Comparison of ENCODE assay signal across 19 mouse cellular contexts in the genomic region with DNA sequence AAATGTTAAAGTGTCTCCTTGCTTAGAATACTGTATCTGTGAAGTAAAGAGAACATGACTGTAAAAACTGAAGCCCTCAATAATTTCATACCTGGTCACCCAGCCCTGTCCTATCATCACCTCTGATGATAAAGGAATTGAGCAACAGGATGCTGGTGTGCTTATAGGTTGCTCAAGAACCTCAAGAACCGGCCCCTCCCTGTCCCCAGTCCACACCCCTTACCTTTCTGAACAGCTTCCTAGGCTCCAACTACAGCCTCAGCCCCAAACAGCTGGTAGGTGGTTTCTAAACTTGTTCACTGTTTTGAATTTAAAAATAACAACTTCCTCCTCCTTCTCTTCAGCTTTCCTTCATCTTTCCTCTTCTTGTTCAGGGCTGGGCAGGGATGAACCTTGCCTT.
A peak's percentile ranks its signal among the peaks of the same experiment; 100 is the strongest.
DNase-seq lines count a peak whose midpoint lies in the region; ATAC-seq lines count a peak whose summit lies in the region.
"Had no signal": no experiment of that assay in that cellular context is flagged by ENCODE, and none has a peak within 500 bp of the region (broad histone marks: within the 10 kb centered on the region; RNA-seq: fewer than 3 reads in every experiment).

No protein-coding gene starts in this region.

- peak; percentile 68 for ATAC-seq in frontal cortex, adult (ENCODE audit: low TSS enrichment)
- ATAC-seq: CD4-positive, CD25-positive, alpha-beta regulatory T cell, adult 4 months; forebrain, embryonic 13.5 days; forebrain, embryonic 15.5 days; forebrain, postnatal 0 days; Patski had no signal

- DNase-seq in frontal cortex, postnatal 10 days (ENCODE audit: low spot score in 2 of 2) = no peak
- peak; percentile 13 for DNase-seq in right cerebral cortex, adult 18-20 months
- no peak for DNase-seq in right cerebral cortex, postnatal 10 days (ENCODE audit: low spot score in 2 of 2)
- DNase-seq in T-cell, adult 2 months (ENCODE audit: low spot score) = no peak
- DNase-seq: adrenal gland, adult 2 months; adrenal gland, postnatal 10 days; adrenal gland, postnatal 25 days; B cell, adult 2 months; cerebellum, adult 11-12 months; cerebellum, adult 2 months; cerebellum, adult 9-10 months; cerebellum, postnatal 10 days; cerebellum, postnatal 25 days; forebrain, postnatal 0 days had no signal
